Mouse (Mus musculus) limb, embryonic 14.5 days (tissue): ENCODE data around the gene Selenot. TPM values are rescaled to one million over a fixed set of nuclear protein-coding genes. Genes with fewer than 3 reads are reported as not detected.

Experiments used
- ATAC-seq: fragments of 200-750 bp; cut with Nextera tagmentation; 2 replicates; pipeline ENCODE4 v1.8.0; 2017; ENCODE audit warnings: low read depth, moderate number of reproducible peaks, moderate TSS enrichment; ENCODE audit not compliant: low FRiP score
- DNase-seq: peaks from one replicate; pipeline ENCODE4 v3.0.0-alpha.2; 2015; ENCODE audit warnings: low spot score
- H3K27ac ChIP-seq: fragments of 300-500 bp; sonication (generic); replicated peaks from 2 replicates; pipeline ENCODE4 v1.5.1; 2014; ENCODE audit warnings: low read depth, mild to moderate bottlenecking, low read length, moderate library complexity, mixed read lengths
- H3K27me3 ChIP-seq: fragments of 300-500 bp; sonication (generic); 2 replicates; pipeline ENCODE4 v1.6.1; 2014; ENCODE audit warnings: low read length, mixed read lengths; ENCODE audit not compliant: control insufficient read depth, insufficient read depth
- H3K36me3 ChIP-seq: fragments of 300-500 bp; sonication (generic); 2 replicates; pipeline ENCODE4 v1.6.1; 2014; ENCODE audit warnings: mild to moderate bottlenecking, low read length, moderate library complexity, mixed read lengths; ENCODE audit not compliant: control insufficient read depth, insufficient read depth
- H3K4me1 ChIP-seq: fragments of 300-500 bp; sonication (generic); 2 replicates; pipeline ENCODE4 v1.6.1; 2014; ENCODE audit warnings: antibody characterized with exemption, low read length, mixed read lengths; ENCODE audit not compliant: control insufficient read depth, insufficient read depth
- H3K4me2 ChIP-seq: fragments of 300-500 bp; sonication (generic); replicated peaks from 2 replicates; pipeline ENCODE4 v1.6.1; 2014; ENCODE audit warnings: low read depth, mild to moderate bottlenecking, low read length, moderate library complexity; ENCODE audit not compliant: severe bottlenecking
- H3K4me3 ChIP-seq: fragments of 300-500 bp; sonication (generic); replicated peaks from 2 replicates; pipeline ENCODE4 v1.5.1; 2014; ENCODE audit warnings: low read length
- H3K9ac ChIP-seq: fragments of 300-500 bp; sonication (generic); 2 replicates; pipeline ENCODE4 v1.6.1; 2014; ENCODE audit warnings: mild to moderate bottlenecking, low read depth, low read length, moderate library complexity; ENCODE audit not compliant: severe bottlenecking
- H3K9me3 ChIP-seq: fragments of 300-500 bp; sonication (generic); 2 replicates; pipeline ENCODE4 v1.6.1; 2016; ENCODE audit warnings: low read length; ENCODE audit not compliant: control insufficient read depth
- POLR2A ChIP-seq: fragments of 200-500 bp; IDR thresholded peaks from 2 replicates; pipeline ENCODE4 v1.8.0; 2012; ENCODE audit warnings: inconsistent platforms, mild to moderate bottlenecking, moderate library complexity, borderline replicate concordance; ENCODE audit not compliant: insufficient read depth, insufficient read length; ENCODE audit errors: extremely low read depth
- WGBS: fragments of 180-500 bp; shearing (Covaris S2); extraction: QIAGEN DNeasy Blood & Tissue Kit; methylation state at CpG from one replicate; pipeline ENCODE4 v1.1.7; 2014; 5-methylcytosine and 5-hydroxymethylcytosine counted together
- polyA plus RNA-seq, 2 experiments: library from polyadenylated mRNA; depleted of rRNA in 1 of 2; stranded (reverse) in 1 of 2; unstranded in 1 of 2; fragments of >200 nt; fragmentation: Nextera tagmentation in 1 of 2; extraction: Ambion mirVana in 1 of 2; gene quantifications; 2 replicates each; pipeline versions ENCODE4 v1.2.1 to v1.2.3; 2012 to 2014

Gene Selenot
- polyA plus RNA-seq, 2 experiments: 21.1 to 37.6 TPM

- Histone ChIP-seq H3K4me1 (no peaks in the 10 kb centered on the region), H3K27me3 (no peaks in the 10 kb centered on the region), H3K9ac (no peak overlapping the region), H3K4me2 (no peak overlapping the region), H3K36me3 (no peaks in the 10 kb centered on the region), H3K27ac (no peak overlapping the region), H3K9me3 (no peaks in the 10 kb centered on the region), H3K4me3 (no peak overlapping the region)
- DNase-seq (no peak), ATAC-seq (no peak)
- WGBS: 81% methylated on average over 5 of the region's 5 CpGs
- TF ChIP-seq POLR2A: no peak
Measured at GRCm38 (mm10) chr3:58609985-58610384, 33.5 kb downstream of the Selenot start.

DNA sequence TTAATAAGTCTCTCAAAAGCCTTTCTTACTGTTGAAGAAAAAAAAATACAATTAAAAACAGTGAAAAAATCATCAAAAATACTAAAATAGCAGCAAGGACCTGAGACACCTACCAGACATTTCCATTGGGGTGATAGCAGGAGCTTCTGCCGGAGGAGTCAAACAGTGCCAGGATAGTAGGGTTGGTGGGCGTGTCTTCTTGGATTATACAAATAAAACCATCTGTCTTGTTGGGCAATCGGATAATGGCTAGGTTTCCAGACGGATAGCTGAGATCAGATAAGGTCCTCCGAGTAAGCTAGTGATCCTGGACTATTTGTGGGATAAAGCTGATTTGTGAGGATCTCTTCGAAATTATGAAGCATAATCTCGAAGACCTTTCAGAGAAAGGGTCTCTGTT is 44.6 kb downstream of the Selenot start:
- 80% methylated on average over 7 of the region's 7 CpGs for WGBS
- DNase-seq: no peak
- no peak overlapping the region for H3K4me2 ChIP-seq
- TF ChIP-seq POLR2A: no peak
- H3K4me3 ChIP-seq: no peak overlapping the region
- H3K27ac ChIP-seq: no peak overlapping the region
- H3K9me3 ChIP-seq: no peaks in the 10 kb centered on the region
- H3K36me3 ChIP-seq: no peaks in the 10 kb centered on the region
- no peak overlapping the region for H3K9ac ChIP-seq
- no peaks in the 10 kb centered on the region for H3K27me3 ChIP-seq
- H3K4me1 ChIP-seq: no peaks in the 10 kb centered on the region
- ATAC-seq: no peak

GRCm38 (mm10) chr3:58622665-58623394 is 46.4 kb downstream of the Selenot start:
- H3K4me3 ChIP-seq: no peak overlapping the region
- H3K9me3 ChIP-seq: no peaks in the 10 kb centered on the region
- H3K27me3 ChIP-seq: no peaks in the 10 kb centered on the region
- no peak overlapping the region for H3K4me2 ChIP-seq
- TF ChIP-seq POLR2A: no peak
- no peaks in the 10 kb centered on the region for H3K4me1 ChIP-seq
- DNase-seq: no peak
- H3K27ac ChIP-seq: no peak overlapping the region
- H3K36me3 ChIP-seq: no peaks in the 10 kb centered on the region
- WGBS: 55% methylated on average over 3 of the region's 3 CpGs
- no peak overlapping the region for H3K9ac ChIP-seq
- no peak for ATAC-seq

GRCm38 (mm10) chr3:58624981-58625380 is 48.5 kb downstream of the Selenot start:
- Histone ChIP-seq H3K4me3 (no peak overlapping the region), H3K27ac (no peak overlapping the region), H3K4me2 (no peak overlapping the region), H3K4me1 (no peaks in the 10 kb centered on the region), H3K36me3 (no peaks in the 10 kb centered on the region), H3K27me3 (no peaks in the 10 kb centered on the region), H3K9ac (no peak overlapping the region), H3K9me3 (no peaks in the 10 kb centered on the region)
- no peak for DNase-seq
- no peak for ATAC-seq
- 82% methylated on average over 4 of the region's 4 CpGs for WGBS
- TF ChIP-seq POLR2A: no peak

- no peaks in the 10 kb centered on the region for H3K27me3 ChIP-seq
- 77% methylated on average over 2 of the region's 2 CpGs for WGBS
- no peak for DNase-seq
- H3K36me3 ChIP-seq: no peaks in the 10 kb centered on the region
- no peaks in the 10 kb centered on the region for H3K4me1 ChIP-seq
- no peak for TF ChIP-seq POLR2A
- H3K4me3 ChIP-seq: no peak overlapping the region
- H3K9me3 ChIP-seq: no peaks in the 10 kb centered on the region
- no peak overlapping the region for H3K27ac ChIP-seq
- ATAC-seq: no peak
- H3K4me2 ChIP-seq: no peak overlapping the region
- H3K9ac ChIP-seq: no peak overlapping the region
Measured at GRCm38 (mm10) chr3:58631693-58632092, 55.3 kb downstream of the Selenot start.
